Mouse (Mus musculus) adrenal gland, postnatal 10 days (tissue): ENCODE data around the gene Ccdc171. TPM values are rescaled to one million over a fixed set of nuclear protein-coding genes. Genes with fewer than 3 reads are reported as not detected.
"Not testable (repeated sequence)": the region's sequence is repeated elsewhere in the genome, so short reads cannot be mapped to it uniquely, and the experiment has no call there.

Experiments
- DNase-seq: peaks from one replicate; pipeline ENCODE4 v3.0.0; 2021; ENCODE audit warnings: mixed read lengths
- long read RNA-seq, 2 experiments: library from polyadenylated mRNA; stranded (forward); transcript quantifications; one replicate each; pipeline ENCODE4 v2.0.0; 2021
- total RNA-seq, 2 experiments: library from RNA; stranded (reverse); gene quantifications; 2 replicates each; pipeline ENCODE4 v1.2.3; 2021

Ccdc171 gene
- 1 to 10 TPM; 1.4 to 3.1 TPM for total RNA-seq
- long read RNA-seq, experiment 1, partial matches to known transcripts: 1 of 3 reads
- long read RNA-seq, experiment 1, other reads (novel, unspliced or antisense): 2 of 3 reads
- long read RNA-seq, experiment 2, partial matches to known transcripts: 0 of 1 reads
- long read RNA-seq, experiment 2, other reads (novel, unspliced or antisense): 1 of 1 reads

DNA sequence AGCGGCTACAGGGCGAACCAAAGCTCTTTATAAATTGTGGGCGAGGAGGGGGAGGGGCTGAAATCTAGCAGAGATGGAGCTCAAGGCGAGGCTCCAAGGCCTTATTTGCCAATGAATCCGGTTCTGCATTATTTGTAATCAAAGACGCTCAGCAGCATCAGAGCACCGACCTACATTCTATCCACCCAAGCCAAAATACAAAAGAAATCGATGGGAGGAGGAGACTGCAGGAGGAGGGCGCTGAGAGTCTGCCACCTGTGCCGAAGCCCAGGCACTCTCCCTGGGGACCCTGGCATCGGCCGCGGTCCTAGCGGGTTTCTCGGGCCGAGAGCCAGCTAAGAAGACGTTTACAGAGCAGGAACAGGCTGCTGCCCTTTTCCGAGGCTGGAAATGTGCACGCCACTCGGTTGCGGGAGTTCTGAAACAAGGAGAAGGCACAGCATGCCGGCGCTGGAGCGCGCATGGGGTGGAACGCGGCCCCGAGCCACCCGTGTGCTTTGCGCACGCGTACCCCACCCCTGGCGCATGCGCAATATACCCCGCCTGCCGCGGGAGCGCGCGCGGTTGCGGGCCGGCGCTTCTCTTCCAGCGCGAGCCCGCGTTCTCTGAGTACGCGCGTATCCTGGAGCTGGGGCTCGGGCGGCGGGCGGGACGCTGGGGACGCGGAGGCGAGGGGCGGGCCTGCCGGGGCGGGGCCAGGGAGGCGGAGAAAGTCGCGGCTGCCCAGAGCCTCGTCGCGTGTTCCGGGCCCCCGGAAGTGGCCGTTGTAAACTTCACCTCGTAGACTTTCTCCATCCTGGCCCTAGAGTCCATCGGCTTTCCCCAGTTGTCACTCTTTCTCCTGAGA, at the start of gene Ccdc171:
Gene Ccdc171, plus strand, starts transcription at position 703 of the 847 bp plus-strand sequence.
- DNase-seq: peak; percentile 97

DNA sequence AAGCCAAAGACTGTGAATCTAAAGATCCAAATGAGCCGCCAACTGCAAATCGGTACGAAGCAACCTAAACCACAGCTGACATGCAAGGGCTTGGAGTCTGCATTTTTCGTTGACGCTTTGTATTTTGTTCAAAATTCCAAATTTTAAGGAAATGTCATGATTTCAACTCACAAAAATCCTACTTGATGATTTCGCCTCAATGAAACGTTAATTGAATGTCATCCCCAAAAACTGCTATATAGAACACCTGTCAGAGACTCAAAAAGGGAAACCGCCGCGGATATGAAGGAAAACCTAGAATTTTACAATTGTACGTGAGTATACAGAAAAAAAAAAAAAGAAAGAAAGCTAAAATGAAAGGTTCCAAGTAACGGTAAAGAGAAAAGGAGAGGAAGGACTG, 40.1 kb upstream of the Ccdc171 start:
- no peak for DNase-seq

- peak; percentile 87 for DNase-seq
These were observed 39.6 kb upstream of the Ccdc171 start for GRCm38 (mm10) chr4:83485735-83486116.

- peak; percentile 93 for DNase-seq
These were observed 39.0 kb upstream of the Ccdc171 start, which contains the start of gene Psip1 for GRCm38 (mm10) chr4:83486117-83486901. TSS of gene Psip1 (minus strand) at chr4:83486459.

DNA sequence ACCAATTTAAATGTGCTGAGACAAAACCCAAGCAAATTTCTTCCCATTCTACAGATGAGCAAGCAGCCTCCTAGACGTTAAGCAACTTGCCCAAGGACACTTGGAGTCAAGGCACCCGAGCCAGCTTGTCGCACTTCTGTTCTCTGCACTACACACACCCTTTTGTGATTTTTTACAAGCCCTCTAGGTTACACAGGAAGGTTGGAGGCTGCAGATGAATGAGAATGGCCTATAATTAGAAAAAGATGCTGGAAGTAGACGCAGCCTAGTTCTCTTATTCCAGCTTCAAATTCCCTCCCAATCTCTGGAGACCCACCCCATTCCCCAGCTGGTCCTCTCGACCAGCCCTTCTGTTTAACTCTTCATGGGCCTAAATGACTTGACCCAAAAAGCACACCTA, 36.2 kb upstream of the Ccdc171 start:
- no peak for DNase-seq

GRCm38 (mm10) chr4:83493112-83493511, 32.2 kb upstream of the Ccdc171 start:
- DNase-seq: no peak

DNA sequence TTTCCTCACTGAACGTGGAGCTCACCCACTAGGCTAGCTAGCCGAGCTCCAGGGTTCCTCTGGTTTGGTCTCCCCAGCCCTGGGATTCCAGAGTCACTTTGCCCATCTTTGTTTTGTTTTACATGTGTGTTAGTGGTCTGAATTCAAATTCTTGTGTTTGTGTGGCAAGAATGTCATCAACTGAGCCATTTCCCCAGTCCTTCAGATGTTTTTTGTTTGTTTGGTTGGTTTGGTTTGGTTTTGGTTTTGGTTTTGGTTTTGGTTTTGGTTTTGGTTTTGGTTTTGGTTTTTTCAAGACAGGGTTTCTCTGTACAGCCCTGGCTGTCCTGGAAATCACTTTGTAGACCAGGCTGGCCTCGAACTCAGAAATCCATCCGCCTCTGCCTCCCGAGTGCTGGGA, 28.3 kb upstream of the Ccdc171 start:
- not testable (repeated sequence) for DNase-seq

- no peak for DNase-seq
These were observed 24.9 kb upstream of the Ccdc171 start for GRCm38 (mm10) chr4:83500154-83501036.

DNA sequence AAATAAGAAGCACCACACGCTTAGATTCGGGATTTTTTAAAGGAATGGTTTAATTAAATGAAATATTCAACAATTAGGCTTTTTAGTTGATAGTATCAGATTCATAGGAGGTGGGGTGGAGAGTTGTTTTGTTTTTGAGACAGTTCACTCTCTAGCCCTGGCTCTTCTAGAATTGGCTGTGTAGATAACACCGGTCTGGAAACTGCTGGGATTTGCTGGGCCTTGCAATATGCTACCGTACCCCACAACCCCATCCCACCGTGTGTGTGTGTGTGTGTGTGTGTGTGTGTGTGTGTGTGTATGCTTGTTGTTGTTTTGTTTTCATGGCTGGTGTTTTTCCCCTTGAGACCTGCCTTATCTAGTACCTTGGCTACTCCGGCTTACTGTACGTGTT, 24.3 kb upstream of the Ccdc171 start:
- DNase-seq: no peak

DNA sequence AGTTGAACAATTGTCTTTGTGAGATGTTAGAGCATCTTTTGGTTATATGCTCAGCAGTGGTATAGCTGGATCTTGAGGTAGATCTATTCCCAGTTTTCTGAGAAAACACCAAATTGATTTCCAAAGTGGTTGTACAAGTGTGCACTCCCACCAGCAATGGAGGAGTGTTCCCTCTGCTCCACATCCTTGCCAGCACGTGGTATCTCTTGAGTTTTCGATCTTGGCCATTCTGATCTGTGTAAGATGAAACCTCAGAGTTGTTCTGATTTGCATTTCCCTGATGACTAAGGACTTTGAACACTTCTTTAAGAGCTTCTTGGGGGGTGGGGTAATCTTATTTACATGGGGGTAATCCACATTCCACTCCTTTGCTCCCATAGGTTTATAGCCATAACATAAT, 15.7 kb upstream of the Ccdc171 start:
- DNase-seq: no peak

DNA sequence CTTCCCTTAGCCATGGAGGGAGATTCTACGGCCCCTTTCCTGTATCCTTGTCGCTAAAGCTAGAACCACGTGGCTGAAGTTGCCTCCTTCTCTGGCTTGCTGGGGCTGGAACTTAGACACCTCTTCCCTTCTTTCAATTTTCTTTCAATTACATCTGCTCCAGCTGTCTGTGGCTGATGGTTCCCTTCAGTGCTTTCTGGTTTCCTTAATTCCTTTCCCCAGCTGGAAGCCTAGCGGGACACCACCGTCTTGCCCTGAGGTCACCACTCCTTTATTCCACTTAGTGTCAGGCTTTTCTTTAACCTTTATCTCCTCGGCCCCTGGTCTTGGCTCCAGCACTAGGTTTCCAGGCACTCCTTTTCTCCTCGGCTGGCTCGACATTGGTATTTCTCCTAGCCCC, 14.3 kb upstream of the Ccdc171 start:
- no peak for DNase-seq

- DNase-seq: no peak
These were observed 13.1 kb upstream of the Ccdc171 start for GRCm38 (mm10) chr4:83512217-83512616.

GRCm38 (mm10) chr4:83512644-83513043, 12.7 kb upstream of the Ccdc171 start:
- no peak for DNase-seq

DNA sequence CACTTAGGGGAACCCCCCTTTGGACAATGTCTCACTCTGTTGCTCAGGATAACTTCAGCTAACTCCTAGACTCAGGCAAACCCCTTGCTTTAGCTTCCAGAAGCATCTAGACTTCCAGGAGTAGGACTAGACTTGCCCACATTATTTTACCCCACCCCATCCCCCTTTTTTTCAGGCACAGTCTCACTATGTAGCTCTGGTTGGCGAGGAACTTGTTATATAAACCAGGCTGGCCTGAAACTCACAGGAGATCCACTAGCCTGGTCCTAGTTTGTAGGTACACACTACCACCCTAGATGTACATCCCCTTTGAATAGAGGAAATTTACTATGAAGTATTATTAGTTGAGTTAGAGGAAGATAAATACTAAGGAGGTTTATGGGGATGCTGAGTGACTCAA, 11.2 kb upstream of the Ccdc171 start:
- no peak for DNase-seq

DNA sequence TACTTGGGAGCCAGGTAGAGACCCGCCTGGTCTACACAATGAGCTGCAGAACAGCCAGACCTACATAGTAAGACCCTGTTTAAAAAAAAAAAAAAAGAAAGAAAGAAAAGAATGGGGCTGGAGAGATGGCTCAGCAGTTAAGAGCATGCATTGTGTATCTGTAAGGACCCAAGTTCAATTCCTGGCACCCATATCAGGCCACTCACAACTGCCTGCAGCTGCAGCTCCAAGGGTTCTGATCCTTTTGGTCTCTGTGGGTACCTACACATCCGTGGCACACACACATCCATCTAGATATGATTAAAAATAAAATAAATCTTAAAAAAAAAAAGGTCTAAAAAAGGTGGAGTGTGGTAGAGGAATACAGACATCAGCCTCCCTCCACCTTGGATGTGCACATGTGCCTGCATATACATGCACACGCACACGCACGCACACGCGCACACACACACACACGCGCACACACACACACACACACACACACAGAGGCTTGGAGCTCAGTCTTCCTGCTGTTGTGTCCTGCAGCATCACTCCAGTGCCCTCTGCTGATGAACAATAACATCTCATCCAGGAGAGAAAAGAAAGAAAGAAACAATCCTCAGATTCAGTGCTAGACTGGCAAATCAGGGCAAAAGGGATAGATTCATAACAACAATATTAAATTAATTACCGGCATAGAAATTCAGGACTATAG, 10.2 kb upstream of the Ccdc171 start:
- DNase-seq: no peak

DNA sequence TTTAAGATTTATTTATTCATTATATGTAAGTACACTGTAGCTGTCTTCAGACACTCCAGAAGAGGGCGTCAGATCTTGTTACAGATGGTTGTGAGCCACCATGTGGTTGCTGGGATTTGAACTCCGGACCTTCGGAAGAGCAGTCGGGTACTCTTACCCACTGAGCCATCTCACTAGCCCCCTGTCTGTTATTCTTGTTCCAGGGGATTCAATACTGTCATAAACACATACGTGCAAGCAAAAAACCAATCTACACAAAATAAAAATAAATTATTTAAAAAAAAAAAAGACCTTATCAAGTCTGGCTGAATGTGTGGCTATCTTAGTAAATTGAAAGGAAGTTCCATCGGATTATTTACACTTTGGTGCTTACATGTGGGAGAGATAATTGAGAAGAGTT, 9.2 kb upstream of the Ccdc171 start:
- DNase-seq: not testable (repeated sequence)

GRCm38 (mm10) chr4:83519148-83519547, 6.2 kb upstream of the Ccdc171 start:
- DNase-seq: no peak

GRCm38 (mm10) chr4:83519807-83520206, 5.5 kb upstream of the Ccdc171 start:
- no peak for DNase-seq

DNA sequence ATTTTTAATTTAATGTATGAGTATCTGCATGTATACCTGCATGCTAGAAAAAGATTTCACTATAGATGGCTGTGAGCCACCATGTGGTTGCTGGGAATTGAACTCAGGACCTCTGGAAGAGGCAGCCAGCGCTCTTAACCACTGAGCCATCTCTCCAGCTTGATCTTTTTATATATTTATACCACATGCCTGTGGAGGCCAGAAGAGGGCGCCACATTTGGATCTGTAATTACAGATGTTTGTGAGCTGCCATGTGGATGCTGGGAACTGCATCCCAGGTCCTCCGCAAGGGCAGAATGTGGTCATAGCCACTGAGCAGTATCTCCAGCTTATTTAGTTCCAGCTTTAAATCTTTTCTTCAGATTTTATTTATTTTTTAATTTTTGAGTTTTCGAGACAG, 5.0 kb upstream of the Ccdc171 start:
- no peak for DNase-seq

DNA sequence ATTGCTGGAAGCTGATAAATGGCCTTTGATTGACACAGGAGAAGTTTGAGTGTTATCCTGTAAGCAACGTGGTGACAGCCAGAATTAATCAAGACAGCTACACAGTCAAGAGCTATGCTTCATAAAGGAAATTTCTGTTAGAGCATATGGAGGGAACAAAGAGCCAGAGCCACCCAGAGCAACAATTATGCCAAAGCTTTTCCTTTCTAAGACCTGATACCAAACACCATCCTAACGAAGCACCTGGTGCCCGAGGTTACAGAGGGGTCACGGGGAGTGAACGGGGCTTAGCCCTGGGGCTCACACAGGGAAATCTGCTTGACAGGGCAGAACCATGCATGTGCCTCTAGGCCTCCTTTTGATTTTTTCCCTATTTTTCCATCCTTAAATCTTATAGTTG, 3.3 kb upstream of the Ccdc171 start:
- DNase-seq: no peak

GRCm38 (mm10) chr4:83524456-83524842, 896 bp upstream of the Ccdc171 start:
- no peak for DNase-seq

DNA sequence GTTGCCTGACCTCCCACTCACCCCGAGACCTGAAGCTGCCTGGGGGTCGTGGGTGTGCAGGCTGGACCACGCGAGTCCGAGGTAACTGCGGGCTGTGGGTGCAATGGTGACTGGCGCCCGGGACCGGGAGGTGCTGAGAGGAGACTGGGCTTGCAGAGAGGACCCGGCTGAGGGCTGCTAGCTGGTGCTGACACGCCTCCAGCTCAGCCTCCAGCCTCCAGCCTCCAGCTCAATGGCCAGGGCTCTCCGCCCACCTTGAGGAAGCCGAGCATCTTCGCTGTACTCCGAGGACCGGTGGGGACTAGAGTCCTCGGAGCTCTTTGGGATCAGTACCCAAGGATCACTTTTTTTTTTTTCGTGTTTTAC, 328 bp downstream of the Ccdc171 start:
- no peak for DNase-seq
